Mouse (Mus musculus): Measurements from ENCODE around the gene Pcsk4. TPM values are rescaled to one million over a fixed set of nuclear protein-coding genes. Genes with fewer than 3 reads are reported as not detected.

The Pcsk4 gene
- polyA plus RNA-seq, 1 experiment from 2014 or later, result 6.5 TPM

GRCm38 (mm10) chr10:80279273-80279672 lies 50.0 kb downstream of the Pcsk4 start:
- H3K4me3 ChIP-seq (ENCODE audit: low read depth, low read length), result no peak overlapping the region
- ATAC-seq, result no peak
- H3K9me3 ChIP-seq (replicated peaks; ENCODE audit: control insufficient read depth, low read length, poor library complexity, severe bottlenecking), result no peaks in the 10 kb centered on the region
- WGBS, result 93% methylated on average over 12 of the region's 12 CpGs
- peaks cover 56% of the 10 kb centered on the region for H3K36me3 ChIP-seq (ENCODE audit: control insufficient read depth, insufficient read depth, low read length)
- H3K27me3 ChIP-seq (ENCODE audit: control insufficient read depth, insufficient read depth, low read depth, low read length), result no peaks in the 10 kb centered on the region
- H3K27ac ChIP-seq (ENCODE audit: low read length), result no peak overlapping the region
- no peak overlapping the region for H3K4me2 ChIP-seq (ENCODE audit: low read length)
- no peak overlapping the region for H3K9ac ChIP-seq (ENCODE audit: low read depth, low read length)
- H3K4me1 ChIP-seq (ENCODE audit: control insufficient read depth, insufficient read depth, low read length), result no peaks in the 10 kb centered on the region

GRCm38 (mm10) chr10:80278390-80278789 lies 50.9 kb downstream of the Pcsk4 start:
- Histone ChIP-seq H3K9ac (ENCODE audit: low read depth, low read length) (no peak overlapping the region), H3K9me3 (replicated peaks; ENCODE audit: control insufficient read depth, low read length, poor library complexity, severe bottlenecking) (no peaks in the 10 kb centered on the region), H3K27ac (ENCODE audit: low read length) (no peak overlapping the region), H3K36me3 (ENCODE audit: control insufficient read depth, insufficient read depth, low read length) (peaks cover 47% of the 10 kb centered on the region), H3K4me2 (ENCODE audit: low read length) (no peak overlapping the region), H3K4me1 (ENCODE audit: control insufficient read depth, insufficient read depth, low read length) (no peaks in the 10 kb centered on the region), H3K27me3 (ENCODE audit: control insufficient read depth, insufficient read depth, low read depth, low read length) (no peaks in the 10 kb centered on the region), H3K4me3 (ENCODE audit: low read depth, low read length) (no peak overlapping the region)
- 94% methylated on average over 9 of the region's 9 CpGs for WGBS
- no peak for ATAC-seq

GRCm38 (mm10) chr10:80276238-80276637 lies 53.1 kb downstream of the Pcsk4 start:
- Histone ChIP-seq H3K4me1 (ENCODE audit: control insufficient read depth, insufficient read depth, low read length) (no peaks in the 10 kb centered on the region; the same call in 1 of the 2 replicates), H3K4me3 (ENCODE audit: low read depth, low read length) (no peak overlapping the region), H3K9ac (ENCODE audit: low read depth, low read length) (no peak overlapping the region), H3K9me3 (replicated peaks; ENCODE audit: control insufficient read depth, low read length, poor library complexity, severe bottlenecking) (no peaks in the 10 kb centered on the region), H3K4me2 (ENCODE audit: low read length) (no peak overlapping the region), H3K36me3 (ENCODE audit: control insufficient read depth, insufficient read depth, low read length) (peaks cover 39% of the 10 kb centered on the region), H3K27ac (ENCODE audit: low read length) (no peak overlapping the region), H3K27me3 (ENCODE audit: control insufficient read depth, insufficient read depth, low read depth, low read length) (no peaks in the 10 kb centered on the region)
- WGBS, result 94% methylated on average over 4 of the region's 5 CpGs
- ATAC-seq, result no peak

- WGBS, result 95% methylated on average over 3 of the region's 3 CpGs
- no peak overlapping the region for H3K9ac ChIP-seq (ENCODE audit: low read depth, low read length)
- ATAC-seq, result no peak
- H3K27ac ChIP-seq (ENCODE audit: low read length), result no peak overlapping the region
- peaks cover 25% of the 10 kb centered on the region for H3K36me3 ChIP-seq (ENCODE audit: control insufficient read depth, insufficient read depth, low read length)
- no peaks in the 10 kb centered on the region for H3K9me3 ChIP-seq (replicated peaks; ENCODE audit: control insufficient read depth, low read length, poor library complexity, severe bottlenecking)
- no peak overlapping the region for H3K4me3 ChIP-seq (ENCODE audit: low read depth, low read length)
- H3K27me3 ChIP-seq (ENCODE audit: control insufficient read depth, insufficient read depth, low read depth, low read length), result no peaks in the 10 kb centered on the region
- H3K4me1 ChIP-seq (ENCODE audit: control insufficient read depth, insufficient read depth, low read length), result peaks cover 17% of the 10 kb centered on the region
- H3K4me2 ChIP-seq (ENCODE audit: low read length), result no peak overlapping the region
Observed at GRCm38 (mm10) chr10:80273847-80274246, 55.5 kb downstream of the Pcsk4 start.

- WGBS, result 88% methylated on average over 8 of the region's 8 CpGs
Observed at GRCm38 (mm10) chr10:80271870-80272585, 57.3 kb downstream of the Pcsk4 start.

More at GRCm38 (mm10) chr10:80271870-80272585, 57.3 kb downstream of the Pcsk4 start:
- Histone ChIP-seq H3K27ac (ENCODE audit: low read length) (no peak overlapping the region), H3K4me3 (ENCODE audit: low read depth, low read length) (no peak overlapping the region), H3K9me3 (replicated peaks; ENCODE audit: control insufficient read depth, low read length, poor library complexity, severe bottlenecking) (no peaks in the 10 kb centered on the region), H3K9ac (ENCODE audit: low read depth, low read length) (no peak overlapping the region), H3K4me1 (ENCODE audit: control insufficient read depth, insufficient read depth, low read length) (peaks cover 33% of the 10 kb centered on the region), H3K27me3 (ENCODE audit: control insufficient read depth, insufficient read depth, low read depth, low read length) (no peaks in the 10 kb centered on the region), H3K4me2 (ENCODE audit: low read length) (no peak overlapping the region), H3K36me3 (ENCODE audit: control insufficient read depth, insufficient read depth, low read length) (peaks cover 7% of the 10 kb centered on the region)
- no peak for ATAC-seq

Small RNA genes lying within 50 kb of the gene (microRNA-seq; reads per million reads assigned to microRNA genes)
- gene Mir6911, result not detected

Other genes with a start within 250 kb of the Pcsk4 start
- gene Sbno2, start 223.9 kb downstream of the Pcsk4 start, polyA plus RNA-seq (2015; fragmentation: Nextera tagmentation; extraction: Ambion mirVana), result 11.6 and 12.5 TPM in 2 replicates
- gene Stk11, start 213.7 kb downstream of the Pcsk4 start, polyA plus RNA-seq (2015; fragmentation: Nextera tagmentation; extraction: Ambion mirVana), result 14.2 and 15.4 TPM in 2 replicates
- gene Atp5d, start 190.9 kb downstream of the Pcsk4 start, polyA plus RNA-seq (2015; fragmentation: Nextera tagmentation; extraction: Ambion mirVana), result 433 and 454 TPM in 2 replicates
- 70.3 and 81.6 TPM in 2 replicates for gene Cbarp, start 188.7 kb downstream of the Pcsk4 start, polyA plus RNA-seq (2015; fragmentation: Nextera tagmentation; extraction: Ambion mirVana)
- 15.5 and 21.1 TPM in 2 replicates for gene Midn, start 181.2 kb downstream of the Pcsk4 start, polyA plus RNA-seq (2015; fragmentation: Nextera tagmentation; extraction: Ambion mirVana)
- gene Cirbp, start 163.5 kb downstream of the Pcsk4 start, polyA plus RNA-seq (2015; fragmentation: Nextera tagmentation; extraction: Ambion mirVana), result 380 and 398 TPM in 2 replicates
- 11.0 and 11.4 TPM in 2 replicates for gene 1600002K03Rik, start 156.6 kb downstream of the Pcsk4 start, polyA plus RNA-seq (2015; fragmentation: Nextera tagmentation; extraction: Ambion mirVana)
- 37.3 and 43.3 TPM in 2 replicates for gene Efna2, start 150.0 kb downstream of the Pcsk4 start, polyA plus RNA-seq (2015; fragmentation: Nextera tagmentation; extraction: Ambion mirVana)
- gene Mum1, start 103.1 kb downstream of the Pcsk4 start, polyA plus RNA-seq (2015; fragmentation: Nextera tagmentation; extraction: Ambion mirVana), result 47.8 and 51.1 TPM in 2 replicates
- gene Ndufs7, start 80.4 kb downstream of the Pcsk4 start, polyA plus RNA-seq (2015; fragmentation: Nextera tagmentation; extraction: Ambion mirVana), result 263 and 302 TPM in 2 replicates
- 15.8 and 19.5 TPM in 2 replicates for gene Gamt, start 68.5 kb downstream of the Pcsk4 start, polyA plus RNA-seq (2015; fragmentation: Nextera tagmentation; extraction: Ambion mirVana)
- gene Dazap1, start 68.0 kb downstream of the Pcsk4 start, polyA plus RNA-seq (2015; fragmentation: Nextera tagmentation; extraction: Ambion mirVana), result 43.7 and 51.9 TPM in 2 replicates
- gene Rps15, start 37.0 kb downstream of the Pcsk4 start, polyA plus RNA-seq (2015; fragmentation: Nextera tagmentation; extraction: Ambion mirVana), result 465 and 476 TPM in 2 replicates
- 172 and 205 TPM in 2 replicates for gene Apc2, start 33.5 kb downstream of the Pcsk4 start, polyA plus RNA-seq (2015; fragmentation: Nextera tagmentation; extraction: Ambion mirVana)
- 21.9 and 26.7 TPM in 2 replicates for gene 2310011J03Rik, start 9.0 kb downstream of the Pcsk4 start, polyA plus RNA-seq (2015; fragmentation: Nextera tagmentation; extraction: Ambion mirVana)
- gene Reep6, start 455 bp upstream of the Pcsk4 start, polyA plus RNA-seq (2015; fragmentation: Nextera tagmentation; extraction: Ambion mirVana), result 6.0 and 8.6 TPM in 2 replicates
- 0.38 and 0.40 TPM in 2 replicates for gene Adamtsl5, start 18.9 kb upstream of the Pcsk4 start, polyA plus RNA-seq (2015; fragmentation: Nextera tagmentation; extraction: Ambion mirVana)
- gene Plk5, start 27.0 kb upstream of the Pcsk4 start, polyA plus RNA-seq (2015; fragmentation: Nextera tagmentation; extraction: Ambion mirVana), result 9.6 and 11.0 TPM in 2 replicates
- 13.6 and 15.0 TPM in 2 replicates for gene Mex3d, start 58.2 kb upstream of the Pcsk4 start, polyA plus RNA-seq (2015; fragmentation: Nextera tagmentation; extraction: Ambion mirVana)
- 174 and 188 TPM in 2 replicates for gene Mbd3, start 70.1 kb upstream of the Pcsk4 start, polyA plus RNA-seq (2015; fragmentation: Nextera tagmentation; extraction: Ambion mirVana)
- 455 and 532 TPM in 2 replicates for gene Uqcr11, start 77.3 kb upstream of the Pcsk4 start, polyA plus RNA-seq (2015; fragmentation: Nextera tagmentation; extraction: Ambion mirVana)
- gene Tcf3, start 104.1 kb upstream of the Pcsk4 start, polyA plus RNA-seq (2015; fragmentation: Nextera tagmentation; extraction: Ambion mirVana), result 30.2 and 35.2 TPM in 2 replicates
- gene Onecut3, start 165.3 kb upstream of the Pcsk4 start, polyA plus RNA-seq (2015; fragmentation: Nextera tagmentation; extraction: Ambion mirVana), result 1.2 and 1.6 TPM in 2 replicates
- 1.1 and 1.4 TPM in 2 replicates for gene Atp8b3, start 209.6 kb upstream of the Pcsk4 start, polyA plus RNA-seq (2015; fragmentation: Nextera tagmentation; extraction: Ambion mirVana)
- gene Rexo1, start 232.1 kb upstream of the Pcsk4 start, polyA plus RNA-seq (2015; fragmentation: Nextera tagmentation; extraction: Ambion mirVana), result 26.9 and 27.6 TPM in 2 replicates
- gene Klf16, start 247.8 kb upstream of the Pcsk4 start, polyA plus RNA-seq (2015; fragmentation: Nextera tagmentation; extraction: Ambion mirVana), result 4.9 and 5.5 TPM in 2 replicates